Mouse (Mus musculus) lung, adult 2 months (tissue): ENCODE data around the gene Zfp503.

Experiments
- CTCF ChIP-seq: fragments of 200-500 bp; IDR thresholded peaks from 2 replicates; pipeline ENCODE4 v1.5.1; 2011; ENCODE audit warnings: mild to moderate bottlenecking, low read length, control low read depth; ENCODE audit not compliant: insufficient read depth
- POLR2A ChIP-seq: fragments of 200-500 bp; IDR thresholded peaks from 2 replicates; pipeline ENCODE4 v1.6.1; 2011; ENCODE audit warnings: low read depth, mild to moderate bottlenecking, control low read depth, low read length, borderline replicate concordance; ENCODE audit errors: extremely low read depth

- TF ChIP-seq POLR2A (no peak), CTCF (no peak)
These were observed 7.3 kb downstream of the Zfp503 start for GRCm38 (mm10) chr14:21982096-21982591.
